Mouse (Mus musculus) C2C12 (cell line): ENCODE data around the gene Rd3l.
"Not testable (repeated sequence)": the region's sequence is repeated elsewhere in the genome, so short reads cannot be mapped to it uniquely, and the experiment has no call there.

Experiments
- CEBPB ChIP-seq: IDR thresholded peaks from one replicate; pipeline ENCODE4 v1.6.1; 2011; ENCODE audit warnings: low read depth, mild to moderate bottlenecking, control low read depth, moderate library complexity
- CTCF ChIP-seq: IDR thresholded peaks from one replicate; pipeline ENCODE4 v1.5.1; 2011; ENCODE audit not compliant: control insufficient read depth, insufficient read depth, insufficient read length
- USF1 ChIP-seq: IDR thresholded peaks from one replicate; pipeline ENCODE4 v1.6.1; 2011; ENCODE audit warnings: low read depth, mild to moderate bottlenecking, control low read depth, moderate library complexity

- TF ChIP-seq CTCF, CEBPB, USF1: not testable (repeated sequence)
Measured at GRCm38 (mm10) chr12:111945765-111946655, 35.1 kb downstream of the Rd3l start.
